Mouse (Mus musculus) heart, postnatal 10 days (tissue): ENCODE measurements at regions not wholly inside any gene's neighbourhood (a gene's known extent, or its start where the extent isn't known, plus 50 kb on each side); places are given as distances from the start of the nearest gene placed in this dataset.

ENCODE experiments used
- DNase-seq, 2 experiments: peaks; one replicate each; pipeline ENCODE4 v3.0.0; 2021
- intact Hi-C: fragments of 180-260 bp; cut with DNase I; formaldehyde crosslinking; loops from one replicate; pipeline ENCODE4 v1.15.1; 2025

DNA sequence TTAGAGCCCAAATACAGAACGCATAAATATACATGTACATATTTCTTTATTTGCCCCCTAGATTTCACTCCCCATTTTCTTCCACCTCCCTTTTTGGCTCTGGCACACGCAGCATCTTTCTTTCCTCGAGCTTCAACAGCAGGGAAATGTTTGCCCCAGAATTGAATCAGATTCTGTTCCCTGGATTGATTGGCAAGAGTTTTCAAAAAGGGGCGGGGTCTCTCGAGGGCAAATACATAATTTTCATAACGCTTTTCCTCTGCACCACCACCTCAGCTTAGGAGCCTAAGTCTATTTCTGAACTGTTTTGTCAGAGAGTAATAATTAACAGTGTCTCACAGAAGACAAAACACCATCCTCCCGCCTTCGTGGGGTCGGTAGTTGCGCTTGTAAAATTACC lies 283.9 kb upstream of the Gm765 start:
- intact Hi-C loops: no loop called here
- DNase-seq: no peak

DNA sequence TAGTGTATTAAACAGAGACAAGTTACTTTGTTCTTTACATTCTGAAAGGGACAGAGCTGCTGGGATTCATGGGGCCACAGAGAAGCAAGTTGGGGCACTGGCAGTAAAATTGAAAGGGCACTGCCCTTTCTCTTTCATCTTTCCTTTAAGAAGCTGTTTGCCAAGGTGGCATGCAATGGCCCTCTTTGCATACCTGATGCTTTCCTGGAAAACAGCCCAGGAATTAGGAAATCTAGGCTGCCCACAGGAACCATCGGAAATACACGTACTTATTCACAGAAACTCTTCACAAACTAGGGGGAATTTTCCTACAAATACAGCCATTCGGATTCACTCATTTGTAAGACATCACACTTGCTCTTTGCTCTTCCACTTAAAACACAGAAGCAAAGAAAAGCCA lies 278.3 kb upstream of the Gm765 start:
- no peak for DNase-seq

DNA sequence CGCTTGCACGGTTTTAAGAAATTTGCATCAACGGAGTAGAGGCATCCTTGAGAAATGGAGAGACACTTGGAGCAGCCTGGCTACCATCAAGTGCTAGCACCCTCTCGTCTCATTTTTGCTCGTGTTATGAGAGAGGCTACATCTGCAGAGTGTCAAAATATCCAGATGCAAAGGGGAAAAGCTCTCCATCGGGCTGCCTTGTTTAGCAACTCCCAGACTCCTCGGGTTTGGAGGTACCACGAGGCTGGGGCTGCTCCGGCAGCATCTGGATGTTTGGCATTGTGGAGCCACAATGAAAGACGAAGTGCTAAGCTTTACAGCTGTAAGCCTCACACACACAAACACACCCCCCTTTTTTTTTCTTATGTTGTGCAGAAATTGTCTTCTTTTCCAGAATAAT lies 270.5 kb upstream of the Gm765 start:
- DNase-seq: no peak
- intact Hi-C loops: no loop called here

More for the DNA sequence above, 278.3 kb upstream of the Gm765 start:
- intact Hi-C loops: no loop called here

DNA sequence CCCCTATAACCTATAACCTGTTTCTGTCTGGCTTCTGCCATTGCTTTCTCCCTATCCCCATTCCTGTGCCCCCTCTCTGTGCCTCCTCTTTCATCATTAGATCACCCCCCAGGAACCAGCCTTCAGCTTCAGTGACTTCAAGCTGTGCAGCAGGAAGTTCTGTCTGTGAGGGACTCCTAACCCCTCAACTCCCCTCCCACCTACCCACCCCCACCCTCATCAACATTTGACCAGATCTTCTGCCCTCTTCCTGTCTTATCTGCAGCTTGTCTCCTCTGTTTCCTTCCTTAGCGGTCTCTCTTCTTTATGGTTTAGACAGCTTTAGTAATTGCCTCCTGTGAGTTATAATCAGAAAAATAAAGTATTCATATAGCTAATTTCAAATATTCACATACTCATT lies 266.6 kb upstream of the Gm765 start:
- intact Hi-C loops: no loop called here
- DNase-seq: no peak

DNA sequence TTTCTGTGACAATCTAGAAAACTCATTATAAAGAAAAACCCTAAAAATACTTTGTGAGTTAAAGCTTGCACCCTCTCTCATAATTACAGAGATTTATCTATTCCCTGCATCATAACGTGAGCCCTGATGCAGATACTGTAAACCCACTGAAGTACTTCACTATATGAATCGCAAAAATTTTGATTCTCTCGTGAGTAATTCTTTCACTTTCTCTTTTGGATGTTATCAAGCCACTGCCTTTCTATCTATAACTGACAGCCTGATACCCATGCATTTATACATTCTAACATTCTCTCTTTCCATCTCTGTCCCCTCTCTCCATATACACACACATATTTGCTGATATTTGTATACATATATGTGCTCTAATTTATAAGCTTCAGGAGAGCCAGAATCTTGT lies 264.1 kb upstream of the Gm765 start:
- DNase-seq: no peak
- intact Hi-C loops: no loop called here

DNA sequence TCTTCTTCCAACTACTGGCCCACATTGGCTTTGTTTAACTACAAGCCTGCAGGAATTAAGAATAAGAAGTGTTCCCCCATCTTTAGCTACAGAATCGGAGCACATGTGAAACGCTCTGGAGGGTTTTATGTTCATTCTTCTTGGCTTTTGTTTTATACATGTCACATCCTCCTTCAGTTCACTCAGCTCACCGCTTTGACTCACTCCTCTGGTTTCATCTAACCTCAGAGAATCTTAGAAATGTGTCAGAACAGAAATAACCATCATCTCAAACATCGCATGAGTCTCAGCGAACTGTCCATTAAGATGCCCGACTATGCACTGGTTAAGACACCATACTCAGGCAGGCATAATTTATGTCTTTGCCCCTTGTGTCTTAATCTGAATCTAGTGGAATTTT lies 255.1 kb upstream of the Gm765 start:
- intact Hi-C loops: no loop called here
- DNase-seq: no peak

DNA sequence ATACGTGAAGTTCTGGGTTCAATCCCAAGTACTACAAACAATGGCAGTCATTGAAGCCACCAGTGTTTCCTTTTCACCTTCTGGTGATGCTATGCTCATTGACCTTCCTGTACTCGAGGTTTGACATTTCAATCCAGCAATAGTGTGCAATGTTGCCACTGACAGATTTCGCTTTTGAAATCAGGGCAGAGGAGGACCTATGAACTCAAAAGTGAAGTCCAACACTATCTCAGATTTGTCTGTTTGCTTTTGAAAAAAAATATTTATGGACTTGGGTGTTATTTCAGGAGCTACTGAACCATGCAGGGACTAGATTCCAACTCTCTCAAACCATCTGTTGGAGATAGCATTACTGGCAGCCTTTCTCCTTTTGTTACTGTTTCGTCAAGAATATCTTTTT lies 248.4 kb upstream of the Gm765 start:
- DNase-seq: no peak
- intact Hi-C loops: no loop called here

DNA sequence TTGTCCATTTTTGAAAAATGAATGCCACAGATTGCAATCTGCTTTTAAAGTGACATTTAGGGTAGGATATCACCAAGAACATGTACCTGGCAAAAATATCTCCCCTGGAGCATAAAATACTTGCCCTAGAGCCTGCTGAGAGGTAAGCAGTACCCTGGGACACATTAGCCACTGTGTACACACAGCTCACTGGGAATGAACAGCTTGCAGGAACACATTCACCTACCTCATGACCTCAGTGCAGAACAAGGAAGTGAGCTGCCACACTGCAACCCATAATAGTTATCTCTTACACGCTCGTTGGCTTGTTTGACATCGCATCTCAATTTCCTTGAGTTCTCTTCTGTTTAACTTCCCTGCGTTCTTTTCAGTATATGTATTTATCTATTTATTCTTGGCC lies 246.4 kb upstream of the Gm765 start:
- DNase-seq: no peak
- intact Hi-C loops: no loop called here

DNA sequence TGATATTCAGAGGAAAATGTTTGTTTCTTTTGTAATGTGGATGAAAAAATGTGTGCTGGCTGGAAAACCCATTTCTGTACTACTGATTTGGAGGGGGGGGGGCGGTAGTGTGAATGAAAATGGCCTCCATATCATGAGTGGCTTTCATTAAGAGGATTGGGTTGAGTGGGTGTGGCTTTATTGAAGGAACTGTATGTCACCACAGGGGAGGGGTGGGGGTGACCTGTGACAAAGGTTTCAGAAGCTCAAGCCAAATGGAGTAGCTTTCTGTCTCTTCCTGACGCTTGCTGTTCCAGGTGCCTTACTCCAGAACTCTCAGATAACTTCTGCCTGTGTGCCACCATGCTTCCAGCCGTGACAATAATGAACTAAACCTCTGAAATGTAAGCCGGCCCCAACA lies 242.0 kb upstream of the Gm765 start:
- intact Hi-C loops: no loop called here
- no peak for DNase-seq

DNA sequence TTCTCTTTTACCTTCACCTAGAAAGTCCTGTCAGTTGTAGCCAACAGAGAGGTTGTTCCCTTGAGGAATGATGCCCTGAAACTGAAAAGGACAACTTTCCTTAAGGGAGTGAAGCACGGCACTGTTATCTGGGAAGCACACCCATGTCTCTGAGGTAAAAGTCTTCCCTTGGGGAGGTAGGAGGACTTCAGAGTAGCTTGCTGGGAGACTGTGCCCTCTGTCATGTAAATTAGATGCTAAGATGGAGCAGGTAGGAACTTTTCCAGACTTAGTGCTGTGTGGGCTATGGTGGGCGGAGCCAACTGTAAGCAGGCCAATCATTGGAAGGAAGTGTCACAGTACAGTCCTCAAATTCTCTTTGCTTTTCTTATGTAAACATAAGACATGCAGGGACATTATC lies 240.3 kb upstream of the Gm765 start:
- intact Hi-C loops: no loop called here

DNA sequence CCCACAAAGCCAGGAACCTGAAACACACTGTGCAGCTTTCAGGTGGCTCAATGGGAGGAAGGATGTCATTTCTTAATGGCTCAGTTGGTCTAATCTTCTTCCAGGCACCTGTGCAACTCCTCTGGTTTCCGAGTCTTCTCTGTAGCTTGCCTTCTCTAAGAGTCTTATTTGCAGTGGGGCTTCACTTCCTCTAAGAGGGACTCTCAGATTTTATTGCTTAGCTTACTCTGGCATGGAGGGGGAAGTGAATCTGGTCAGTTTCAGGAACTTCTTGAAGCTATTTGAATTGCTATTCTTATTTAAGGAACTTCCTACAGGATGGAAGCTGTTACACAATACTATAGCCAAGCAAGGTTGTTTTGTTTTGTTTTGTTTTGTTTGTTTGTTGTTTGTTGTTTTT lies 232.7 kb upstream of the Gm765 start:
- intact Hi-C loops: no loop called here
- no peak for DNase-seq

More for the DNA sequence above, 240.3 kb upstream of the Gm765 start:
- no peak for DNase-seq

DNA sequence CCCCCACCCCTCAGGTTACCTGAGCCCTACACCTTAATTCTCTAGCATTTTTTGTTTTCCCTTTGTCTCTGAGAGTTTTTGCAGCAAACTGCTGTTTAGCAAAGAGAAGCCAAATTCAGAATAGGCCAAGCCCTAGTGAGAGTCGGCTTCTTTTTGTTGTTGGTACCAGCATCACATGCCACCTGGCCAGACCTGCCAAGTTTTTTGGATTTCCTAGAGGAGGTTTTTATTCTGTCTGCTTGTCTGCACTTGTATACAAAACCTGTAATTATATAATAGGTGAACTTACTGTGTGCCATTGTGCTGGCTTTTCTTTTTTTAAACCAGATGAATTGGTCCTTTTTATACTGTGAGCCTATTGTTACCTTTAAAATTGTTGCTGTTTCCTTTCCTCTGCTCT lies 213.1 kb upstream of the Gm765 start:
- DNase-seq: no peak
- intact Hi-C loops: no loop called here

DNA sequence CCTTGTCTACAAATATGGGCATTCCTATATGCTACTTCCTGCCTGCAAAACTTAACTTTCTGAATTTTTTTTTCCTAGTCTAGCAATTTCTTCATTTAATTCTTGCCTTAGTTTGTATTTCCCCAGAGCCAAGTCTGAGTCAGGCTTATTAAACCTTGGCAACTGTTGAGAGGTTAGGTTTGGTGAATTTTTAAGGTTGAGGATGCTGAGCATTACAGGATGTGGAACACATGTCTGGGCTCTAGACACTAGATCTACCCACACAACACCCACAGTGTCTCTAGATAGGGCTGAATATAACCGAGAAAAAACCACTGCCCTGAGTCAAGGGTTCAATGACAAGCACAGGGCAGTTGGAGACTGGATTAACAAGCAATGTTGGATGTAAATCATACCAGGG lies 211.4 kb upstream of the Gm765 start:
- intact Hi-C loops: no loop called here

DNA sequence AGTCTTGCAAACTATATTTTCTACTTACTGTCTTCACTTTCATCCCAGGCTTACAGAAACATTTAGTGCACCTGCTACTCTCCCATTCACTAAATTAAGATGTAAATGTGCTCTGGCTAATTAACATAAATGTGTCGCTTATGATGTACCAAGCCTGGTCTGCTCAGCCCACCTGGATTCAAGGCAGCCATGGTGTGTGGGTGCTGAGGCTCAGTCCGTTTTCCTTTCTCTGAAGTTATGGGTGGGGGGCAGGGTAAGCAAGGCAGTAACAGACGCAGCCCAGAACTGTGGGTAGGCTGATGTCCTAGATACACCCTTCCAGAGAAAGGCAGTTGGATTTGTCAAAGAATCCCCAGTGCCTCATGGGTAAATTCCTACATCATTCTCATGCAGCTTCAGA lies 209.2 kb upstream of the Gm765 start:
- no peak for DNase-seq
- intact Hi-C loops: no loop called here

More for the DNA sequence above, 211.4 kb upstream of the Gm765 start:
- DNase-seq: no peak

DNA sequence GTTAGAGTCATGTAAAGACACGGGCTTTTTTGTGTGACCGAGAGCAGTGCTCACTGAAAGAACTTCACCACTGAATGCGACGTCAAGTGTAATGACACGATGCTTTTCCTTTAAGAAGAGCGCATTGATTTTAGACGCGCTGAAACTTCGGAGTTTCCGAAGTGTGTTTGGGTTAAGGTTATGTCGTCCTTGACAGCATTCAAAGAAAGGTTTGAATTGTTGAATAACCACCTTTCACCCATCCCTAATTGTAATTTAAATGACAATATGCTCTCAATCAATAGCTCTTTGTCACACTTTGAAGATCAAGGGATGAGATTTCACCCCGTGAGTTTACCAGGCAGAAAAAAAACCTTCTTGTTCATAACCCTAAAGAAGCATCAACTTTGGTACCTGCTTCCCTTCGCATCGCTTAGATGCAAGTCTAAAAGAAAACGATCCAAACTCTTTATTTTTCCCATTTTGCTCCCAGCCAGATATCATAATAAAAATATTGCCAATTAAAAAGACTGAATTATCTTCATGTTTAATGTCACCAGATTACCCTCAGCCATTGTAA lies 184.4 kb upstream of the Gm765 start:
- intact Hi-C loops: loop anchor here (5.0 to 10.0 kb wide), 2 partner anchors 505 to 738 kb away; no protein-coding TSS in a partner anchor

DNA sequence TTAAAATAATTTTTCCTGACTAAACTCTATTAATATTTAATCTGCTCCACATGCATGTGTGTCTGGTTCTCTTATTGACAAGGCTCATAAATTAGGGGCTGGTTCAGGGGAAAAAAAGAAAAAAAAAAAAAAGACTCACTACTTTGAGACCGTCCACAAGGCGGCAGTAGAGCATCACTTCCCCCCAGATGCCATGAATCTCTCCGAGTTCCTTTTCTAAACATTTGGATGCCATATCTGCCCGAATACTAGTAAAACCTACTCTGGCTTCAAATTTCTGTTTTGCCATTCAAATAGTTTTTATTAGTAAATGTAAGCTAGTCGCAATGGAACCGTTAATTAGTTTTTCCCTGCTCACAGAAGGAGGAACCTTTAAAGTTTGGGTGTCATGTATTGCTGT lies 182.7 kb upstream of the Gm765 start:
- intact Hi-C loops: loop anchor here (1.0 to 10.0 kb wide), 5 partner anchors 392 to 1075 kb away; no protein-coding TSS in a partner anchor
- peak; percentile 53 to 77 for DNase-seq

More for the DNA sequence above, 184.4 kb upstream of the Gm765 start:
- DNase-seq: no peak

DNA sequence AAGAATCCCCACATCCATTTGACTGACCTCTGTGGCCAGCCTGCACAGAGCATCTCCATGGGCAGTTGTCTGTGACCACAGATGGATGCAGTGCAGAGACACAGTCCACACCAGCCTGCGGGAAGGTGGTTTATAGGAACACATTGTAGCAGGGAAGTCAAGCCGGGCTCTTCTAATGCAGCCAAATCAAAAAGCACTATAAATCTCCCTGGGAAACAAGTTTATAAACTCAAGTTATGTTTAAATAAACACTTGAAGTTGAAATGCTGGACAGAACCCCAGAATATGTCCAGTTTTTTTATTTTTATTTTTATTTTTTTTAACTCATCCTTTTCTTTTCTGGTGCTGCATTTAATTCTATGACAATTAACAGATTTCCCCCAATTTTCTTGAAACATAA lies 182.1 kb upstream of the Gm765 start:
- DNase-seq: no peak
- intact Hi-C loops: loop anchor here (1.0 to 10.0 kb wide), 5 partner anchors 392 to 1076 kb away; no protein-coding TSS in a partner anchor

DNA sequence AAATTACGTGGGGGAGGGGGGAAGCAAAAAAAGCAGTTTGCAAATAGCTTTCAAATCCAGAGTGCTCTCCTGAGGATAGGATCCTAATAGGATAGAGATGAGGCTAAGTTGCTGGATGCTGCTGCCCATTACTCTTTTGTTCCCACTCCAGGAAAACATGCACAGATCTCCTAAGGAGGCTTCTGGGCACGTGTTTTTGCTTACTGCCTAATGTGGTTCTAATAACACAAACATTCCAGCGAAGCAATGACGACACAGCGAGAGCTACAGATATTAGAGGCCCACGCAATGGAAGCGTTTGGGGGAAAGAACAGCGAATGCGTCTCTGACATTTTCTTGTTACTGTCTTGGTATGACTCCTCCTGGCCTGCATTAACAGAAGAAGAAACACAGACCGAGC lies 179.0 kb upstream of the Gm765 start:
- intact Hi-C loops: loop anchor here (10.0 kb wide), 1 partner anchor 743 kb away; no protein-coding TSS in a partner anchor

DNA sequence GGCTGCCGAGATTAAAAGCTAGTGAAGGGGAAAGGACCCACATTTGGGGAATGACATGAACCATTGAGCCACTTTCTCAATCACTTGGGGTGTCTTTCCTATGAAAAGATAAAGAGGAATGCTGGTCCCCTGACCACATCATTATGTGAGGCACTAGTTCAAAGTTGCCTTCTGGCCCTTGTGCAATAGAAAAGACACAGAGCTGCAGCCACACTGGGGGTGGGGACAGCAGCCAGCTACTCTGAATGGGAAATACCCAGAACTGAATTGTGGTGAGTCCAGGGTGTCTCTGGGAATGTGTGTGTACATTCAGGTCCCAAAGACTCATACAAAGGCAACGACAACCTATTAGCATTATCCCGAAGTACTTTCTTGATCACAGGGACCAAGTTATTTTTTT lies 172.3 kb upstream of the Gm765 start:
- intact Hi-C loops: no loop called here
- no peak for DNase-seq

More for the DNA sequence above, 179.0 kb upstream of the Gm765 start:
- DNase-seq: no peak

DNA sequence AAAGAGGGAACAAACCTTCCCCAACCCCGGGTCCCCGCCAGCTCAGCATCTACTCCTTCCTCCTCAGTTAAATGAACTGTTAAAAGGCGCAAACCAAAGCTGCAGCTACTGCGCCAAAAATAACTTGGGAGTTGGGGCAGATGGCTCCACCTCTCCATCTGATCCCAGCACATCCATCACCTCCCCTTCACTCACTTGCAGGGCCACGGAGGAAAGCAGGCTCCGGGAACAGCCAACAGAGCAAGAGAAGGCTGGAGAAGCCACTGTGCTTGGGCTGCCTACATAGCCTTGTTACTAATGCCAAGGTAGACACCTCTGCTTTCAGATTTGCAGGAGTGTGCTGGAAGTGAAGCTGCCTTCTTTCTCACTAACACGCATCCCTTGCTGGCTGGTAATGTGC lies 171.8 kb upstream of the Gm765 start:
- intact Hi-C loops: no loop called here
- no peak for DNase-seq

DNA sequence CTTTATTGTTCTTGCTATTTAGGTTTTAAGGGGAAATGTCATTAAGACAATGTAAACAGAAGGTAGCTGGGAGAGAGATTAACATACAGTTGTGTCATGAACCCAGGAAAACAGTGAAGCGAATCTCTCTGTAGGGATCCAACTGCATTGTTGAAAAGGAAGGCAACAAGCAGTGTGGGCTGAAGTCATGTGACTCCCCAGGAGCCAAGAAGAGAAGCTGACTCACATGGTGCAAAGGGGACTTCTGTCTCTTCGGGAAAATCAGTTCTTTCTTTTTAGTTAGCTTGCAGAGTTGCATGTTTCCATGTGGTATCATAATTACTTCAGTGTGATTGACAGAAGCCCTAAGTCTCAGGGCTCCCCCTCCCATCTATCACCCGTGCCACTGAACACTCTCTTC lies 170.7 kb upstream of the Gm765 start:
- intact Hi-C loops: no loop called here

DNA sequence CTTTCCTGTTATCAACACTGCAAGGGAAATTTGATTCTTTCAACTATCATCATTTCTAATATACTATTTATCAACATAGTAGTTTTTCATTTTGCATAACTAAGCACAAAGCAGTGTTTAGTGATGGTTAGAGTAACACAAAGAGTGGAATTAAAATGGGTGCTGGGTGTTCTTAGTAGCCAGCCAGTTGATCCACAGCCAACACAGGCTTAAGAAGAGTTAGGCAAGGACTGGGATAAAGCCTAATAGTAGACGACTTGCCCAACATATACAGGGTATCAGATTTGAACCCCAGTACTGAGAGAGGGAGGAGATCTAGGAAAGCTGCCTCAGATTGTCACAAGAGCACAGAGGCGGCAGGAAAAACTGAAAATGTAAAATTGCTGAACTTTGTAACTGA lies 160.2 kb upstream of the Gm765 start:
- intact Hi-C loops: no loop called here
- DNase-seq: no peak

More for the DNA sequence above, 170.7 kb upstream of the Gm765 start:
- no peak for DNase-seq

DNA sequence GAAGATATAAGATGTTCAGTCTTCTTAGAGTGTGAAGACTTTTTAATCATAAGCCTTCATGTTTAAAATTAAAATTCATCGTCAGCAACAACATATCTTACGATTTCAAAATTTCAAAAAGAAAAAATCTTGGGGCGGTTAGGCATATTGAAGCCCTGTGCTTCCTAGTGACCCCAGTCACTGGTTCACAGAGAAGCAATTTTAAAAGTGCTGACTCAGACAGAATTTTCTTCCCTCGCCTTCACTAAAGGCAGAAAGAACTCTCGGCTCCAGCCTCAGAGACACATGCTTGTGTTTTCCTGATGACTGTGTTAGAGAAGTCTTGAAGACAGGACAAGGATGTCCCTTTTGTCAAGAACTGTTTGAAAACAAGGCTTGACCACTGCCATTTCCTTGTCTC lies 157.2 kb upstream of the Gm765 start:
- intact Hi-C loops: loop anchor here (2.0 kb wide), 1 partner anchor 79 kb away; no protein-coding TSS in a partner anchor
- DNase-seq: no peak
